Mouse (Mus musculus) layer of hippocampus, adult 9-11 months (tissue): ENCODE data around the gene Nfkbia.
A peak's percentile ranks its signal among the peaks of the same experiment; 100 is the strongest.

Experiments
- DNase-seq: peaks from one replicate; pipeline ENCODE4 v3.0.0; 2022

The Nfkbia gene

GRCm38 (mm10) chr12:55465401-55465983 lies 27.0 kb downstream of the Nfkbia start:
- DNase-seq, result no peak

GRCm38 (mm10) chr12:55464846-55465361 lies 27.5 kb downstream of the Nfkbia start:
- no peak for DNase-seq

- peak; percentile 50 for DNase-seq
Measured at GRCm38 (mm10) chr12:55463992-55464845, 28.2 kb downstream of the Nfkbia start.

- no peak for DNase-seq
Measured at GRCm38 (mm10) chr12:55463087-55463486, 29.4 kb downstream of the Nfkbia start.

GRCm38 (mm10) chr12:55462456-55462855 lies 30.0 kb downstream of the Nfkbia start:
- DNase-seq, result no peak

- DNase-seq, result no peak
Measured at GRCm38 (mm10) chr12:55461767-55462166, 30.7 kb downstream of the Nfkbia start.

- DNase-seq, result no peak
Measured at GRCm38 (mm10) chr12:55460900-55461299, 31.5 kb downstream of the Nfkbia start.

- DNase-seq, result no peak
Measured at GRCm38 (mm10) chr12:55459739-55460138, 32.7 kb downstream of the Nfkbia start.

- no peak for DNase-seq
Measured at GRCm38 (mm10) chr12:55456893-55457292, 35.6 kb downstream of the Nfkbia start.

- DNase-seq, result no peak
Measured at GRCm38 (mm10) chr12:55456136-55456535, 36.3 kb downstream of the Nfkbia start.

- DNase-seq, result no peak
Measured at GRCm38 (mm10) chr12:55455206-55455605, 37.2 kb downstream of the Nfkbia start.

- DNase-seq, result no peak
Measured at GRCm38 (mm10) chr12:55453924-55454323, 38.5 kb downstream of the Nfkbia start.

- no peak for DNase-seq
Measured at GRCm38 (mm10) chr12:55452839-55453238, 39.6 kb downstream of the Nfkbia start.

GRCm38 (mm10) chr12:55450421-55450820 lies 42.0 kb downstream of the Nfkbia start:
- DNase-seq, result no peak

- DNase-seq, result no peak
Measured at GRCm38 (mm10) chr12:55449048-55449447, 43.4 kb downstream of the Nfkbia start.

GRCm38 (mm10) chr12:55448457-55448856 lies 44.0 kb downstream of the Nfkbia start:
- DNase-seq, result no peak

GRCm38 (mm10) chr12:55447396-55447760 lies 45.1 kb downstream of the Nfkbia start:
- DNase-seq, result no peak

GRCm38 (mm10) chr12:55446746-55447395 lies 45.6 kb downstream of the Nfkbia start:
- DNase-seq, result peak; percentile 93

- no peak for DNase-seq
Measured at GRCm38 (mm10) chr12:55446366-55446745, 46.1 kb downstream of the Nfkbia start.

GRCm38 (mm10) chr12:55445583-55445982 lies 46.9 kb downstream of the Nfkbia start:
- DNase-seq, result no peak

GRCm38 (mm10) chr12:55444031-55444451 lies 48.4 kb downstream of the Nfkbia start:
- DNase-seq, result no peak

- DNase-seq, result no peak
Measured at GRCm38 (mm10) chr12:55442861-55443850, 49.3 kb downstream of the Nfkbia start.
